Mouse (Mus musculus) MEL (cell line): ENCODE results near the gene 9630041A04Rik.

Source experiments
- CTCF ChIP-seq, 3 experiments: IDR thresholded peaks in 2 of 3; conservative IDR thresholded peaks in 1 of 3; 2 replicates each; pipeline ENCODE4 v1.5.1; 2011 to 2012; ENCODE audit warnings: low read length in 3 of 3, low read depth in 2 of 3, mild to moderate bottlenecking in 2 of 3, improper control_type of control experiment in 1 of 3, inconsistent platforms in 1 of 3, mixed read lengths in 1 of 3, moderate library complexity in 1 of 3; ENCODE audit not compliant: control insufficient read depth in 1 of 3, insufficient read depth in 1 of 3, poor library complexity in 1 of 3, severe bottlenecking in 1 of 3
- MAFK ChIP-seq: IDR thresholded peaks from 2 replicates; pipeline ENCODE4 v1.6.1; 2011; ENCODE audit warnings: low read depth, mild to moderate bottlenecking, low read length, improper control_type of control experiment, borderline replicate concordance
- MAX ChIP-seq: IDR thresholded peaks from 2 replicates; pipeline ENCODE4 v1.6.1; 2011; ENCODE audit warnings: low read length, improper control_type of control experiment
- POLR2A ChIP-seq, 2 experiments: IDR thresholded peaks; 2 replicates each; pipeline ENCODE4 v1.6.1; 2011 to 2012; ENCODE audit warnings: low read length in 2 of 2, mild to moderate bottlenecking in 2 of 2, control low read depth in 1 of 2, improper control_type of control experiment in 1 of 2, low read depth in 1 of 2, moderate library complexity in 1 of 2; ENCODE audit not compliant: control insufficient read depth in 1 of 2, insufficient read depth in 1 of 2, poor library complexity in 1 of 2
- TBP ChIP-seq: IDR thresholded peaks from 2 replicates; pipeline ENCODE4 v1.8.0; 2011; ENCODE audit warnings: low read depth, low read length, improper control_type of control experiment

DNA sequence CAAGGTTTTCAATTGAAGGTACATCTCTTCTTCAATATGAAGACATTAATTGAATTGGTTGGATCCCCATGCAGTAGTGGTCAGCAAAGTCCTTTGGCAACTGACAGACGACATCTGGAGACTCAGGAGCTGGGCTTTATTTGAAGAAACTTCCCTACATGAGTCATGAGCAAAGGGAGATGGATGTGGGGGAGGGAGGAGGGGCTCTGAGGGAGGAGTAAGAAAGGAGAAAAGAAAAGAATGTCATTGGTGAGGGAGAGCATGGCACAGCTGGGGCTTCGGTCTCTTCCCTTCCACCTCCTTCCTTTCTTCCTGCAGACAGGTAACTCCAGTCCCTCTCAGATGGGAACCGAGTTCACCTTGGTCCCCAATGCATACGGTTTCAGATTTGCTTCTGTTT, 61.2 kb downstream of the 9630041A04Rik start:
- TF ChIP-seq POLR2A (IDR thresholded peaks at IDR 0.05; ENCODE audit: control insufficient read depth in 1 of 2, insufficient read depth in 1 of 2, low read depth in 1 of 2, low read length in 2 of 2, poor library complexity in 1 of 2) (no peak), MAFK (no peak), CTCF (IDR thresholded peaks at IDR 0.05 in 2 of 3, conservative IDR thresholded peaks at IDR 0.05 in 1 of 3; ENCODE audit: control insufficient read depth in 1 of 3, insufficient read depth in 1 of 3, low read depth in 2 of 3, low read length in 3 of 3, poor library complexity in 1 of 3, severe bottlenecking in 1 of 3) (no peak), MAX (no peak), TBP (no peak)
